Mouse (Mus musculus) stomach, embryonic 15.5 days (tissue): ENCODE results near the gene Prox1. TPM values are rescaled to one million over a fixed set of nuclear protein-coding genes. Genes with fewer than 3 reads are reported as not detected.

Source experiments
- ATAC-seq: fragments of 200-750 bp; cut with Nextera tagmentation; 2 replicates; pipeline ENCODE4 v1.8.0; 2017; ENCODE audit warnings: low read depth, moderate number of reproducible peaks, moderate TSS enrichment; ENCODE audit not compliant: insufficient read depth, low FRiP score
- H3K27ac ChIP-seq: fragments of 300-500 bp; sonication (generic); 2 replicates; pipeline ENCODE4 v1.5.1; 2015; ENCODE audit warnings: mild to moderate bottlenecking, inconsistent platforms
- H3K27me3 ChIP-seq: fragments of 300-500 bp; sonication (generic); replicated peaks from 2 replicates; pipeline ENCODE4 v1.6.1; 2015; ENCODE audit warnings: inconsistent platforms
- H3K36me3 ChIP-seq: fragments of 300-500 bp; sonication (generic); 2 replicates; pipeline ENCODE4 v1.6.1; 2015; ENCODE audit warnings: inconsistent platforms
- H3K4me1 ChIP-seq: fragments of 300-500 bp; sonication (generic); 2 replicates; pipeline ENCODE4 v1.6.1; 2015; ENCODE audit warnings: inconsistent platforms
- H3K4me2 ChIP-seq: fragments of 300-500 bp; sonication (generic); 2 replicates; pipeline ENCODE4 v1.6.1; 2015; ENCODE audit warnings: mild to moderate bottlenecking, inconsistent platforms
- H3K4me3 ChIP-seq: fragments of 300-500 bp; sonication (generic); replicated peaks from 2 replicates; pipeline ENCODE4 v1.5.1; 2015; ENCODE audit warnings: inconsistent platforms
- H3K9ac ChIP-seq: fragments of 300-500 bp; sonication (generic); 2 replicates; pipeline ENCODE4 v1.6.1; 2015; ENCODE audit warnings: inconsistent platforms
- H3K9me3 ChIP-seq: fragments of 300-500 bp; sonication (generic); 2 replicates; pipeline ENCODE4 v1.6.1; 2016; ENCODE audit warnings: inconsistent platforms
- WGBS: fragments of 180-500 bp; shearing (Covaris S2); methylation state at CpG from one replicate; pipeline ENCODE4 v1.1.7; 2015; 5-methylcytosine and 5-hydroxymethylcytosine counted together
- polyA plus RNA-seq: library from polyadenylated mRNA; unstranded; fragments of >200 nt; fragmentation: Nextera tagmentation; extraction: Ambion mirVana; gene quantifications from 2 replicates; pipeline ENCODE4 v1.2.1, GENCODE M21; 2015

Prox1 gene
- polyA plus RNA-seq, 1 experiment from 2014 or later, result 3.0 TPM

GRCm38 (mm10) chr1:190106674-190107420, 63.7 kb downstream of the Prox1 start:
- Histone ChIP-seq H3K4me2 (peak overlapping the region; percentile 1; the same call in 1 of the 2 replicates), H3K4me1 (no peaks in the 10 kb centered on the region), H3K27ac (no peak overlapping the region), H3K27me3 (no peaks in the 10 kb centered on the region), H3K4me3 (no peak overlapping the region), H3K36me3 (no peaks in the 10 kb centered on the region), H3K9me3 (no peaks in the 10 kb centered on the region), H3K9ac (no peak overlapping the region)
- 42% methylated on average over 16 of the region's 16 CpGs for WGBS
- ATAC-seq, result peak; percentile 65; the same call in 1 of the 2 replicates

GRCm38 (mm10) chr1:190106060-190106459, 64.5 kb downstream of the Prox1 start:
- H3K27ac ChIP-seq, result no peak overlapping the region
- WGBS, result 66% methylated on average over 5 of the region's 5 CpGs
- no peak for ATAC-seq
- no peaks in the 10 kb centered on the region for H3K9me3 ChIP-seq
- no peak overlapping the region for H3K4me3 ChIP-seq
- H3K4me2 ChIP-seq, result no peak overlapping the region
- no peaks in the 10 kb centered on the region for H3K36me3 ChIP-seq
- H3K9ac ChIP-seq, result no peak overlapping the region
- H3K4me1 ChIP-seq, result no peaks in the 10 kb centered on the region
- no peaks in the 10 kb centered on the region for H3K27me3 ChIP-seq

GRCm38 (mm10) chr1:190093326-190093725, 77.2 kb downstream of the Prox1 start:
- Histone ChIP-seq H3K36me3 (no peaks in the 10 kb centered on the region), H3K4me2 (no peak overlapping the region), H3K27ac (no peak overlapping the region), H3K4me1 (no peaks in the 10 kb centered on the region), H3K27me3 (no peaks in the 10 kb centered on the region), H3K4me3 (no peak overlapping the region), H3K9me3 (no peaks in the 10 kb centered on the region), H3K9ac (no peak overlapping the region)
- 82% methylated on average over 9 of the region's 9 CpGs for WGBS
- ATAC-seq, result no peak

- H3K27me3 ChIP-seq, result no peaks in the 10 kb centered on the region
- no peak overlapping the region for H3K27ac ChIP-seq
- H3K4me3 ChIP-seq, result no peak overlapping the region
- no peak overlapping the region for H3K4me2 ChIP-seq
- H3K36me3 ChIP-seq, result no peaks in the 10 kb centered on the region
- 84% methylated on average over 7 of the region's 7 CpGs for WGBS
- H3K9ac ChIP-seq, result no peak overlapping the region
- H3K9me3 ChIP-seq, result no peaks in the 10 kb centered on the region
- ATAC-seq, result no peak
- H3K4me1 ChIP-seq, result no peaks in the 10 kb centered on the region
These were observed 78.4 kb downstream of the Prox1 start for GRCm38 (mm10) chr1:190092076-190092475.

- no peak overlapping the region for H3K4me3 ChIP-seq
- H3K9me3 ChIP-seq, result no peaks in the 10 kb centered on the region
- H3K4me1 ChIP-seq, result no peaks in the 10 kb centered on the region
- H3K27me3 ChIP-seq, result no peaks in the 10 kb centered on the region
- no peaks in the 10 kb centered on the region for H3K36me3 ChIP-seq
- H3K9ac ChIP-seq, result no peak overlapping the region
- 36% methylated on average over 2 of the region's 2 CpGs for WGBS
- ATAC-seq, result no peak
- H3K4me2 ChIP-seq, result no peak overlapping the region
- no peak overlapping the region for H3K27ac ChIP-seq
These were observed 81.6 kb downstream of the Prox1 start for GRCm38 (mm10) chr1:190088929-190089328.

GRCm38 (mm10) chr1:190085703-190086102, 84.8 kb downstream of the Prox1 start:
- H3K36me3 ChIP-seq, result no peaks in the 10 kb centered on the region
- no peak overlapping the region for H3K27ac ChIP-seq
- H3K27me3 ChIP-seq, result no peaks in the 10 kb centered on the region
- H3K4me1 ChIP-seq, result no peaks in the 10 kb centered on the region
- ATAC-seq, result no peak
- WGBS, result 76% methylated on average over 7 of the region's 7 CpGs
- H3K4me2 ChIP-seq, result no peak overlapping the region
- no peak overlapping the region for H3K4me3 ChIP-seq
- H3K9ac ChIP-seq, result no peak overlapping the region
- no peaks in the 10 kb centered on the region for H3K9me3 ChIP-seq

- no peak for ATAC-seq
- Histone ChIP-seq H3K4me2 (no peak overlapping the region), H3K4me1 (no peaks in the 10 kb centered on the region), H3K9ac (no peak overlapping the region), H3K27ac (no peak overlapping the region), H3K36me3 (no peaks in the 10 kb centered on the region), H3K27me3 (no peaks in the 10 kb centered on the region), H3K9me3 (no peaks in the 10 kb centered on the region), H3K4me3 (no peak overlapping the region)
- 76% methylated on average over 9 of the region's 10 CpGs for WGBS
These were observed 90.8 kb downstream of the Prox1 start for GRCm38 (mm10) chr1:190079643-190080275.

- no peak for ATAC-seq
- 63% methylated on average over 11 of the region's 11 CpGs for WGBS
These were observed 93.9 kb downstream of the Prox1 start for GRCm38 (mm10) chr1:190076601-190077000.

More at GRCm38 (mm10) chr1:190076601-190077000, 93.9 kb downstream of the Prox1 start:
- Histone ChIP-seq H3K4me1 (no peaks in the 10 kb centered on the region), H3K9me3 (no peaks in the 10 kb centered on the region), H3K4me3 (no peak overlapping the region), H3K4me2 (no peak overlapping the region), H3K36me3 (no peaks in the 10 kb centered on the region), H3K27me3 (no peaks in the 10 kb centered on the region), H3K9ac (no peak overlapping the region), H3K27ac (no peak overlapping the region)

Other genes starting within 250 kb of the Prox1 start
- 93.1 and 102 TPM in 2 replicates for gene Smyd2, start 248.4 kb downstream of the Prox1 start, polyA plus RNA-seq